Mouse (Mus musculus) skeletal muscle tissue, postnatal 0 days (tissue): ENCODE measurements around the gene 2010111I01Rik. TPM values are rescaled to one million over a fixed set of nuclear protein-coding genes. Genes with fewer than 3 reads are reported as not detected.

ENCODE experiments used
- microRNA counts: library from miRNA; unstranded; fragments of <30 nt; microRNA quantifications from one replicate; lab custom pipeline; 2015
- microRNA-seq, 2 experiments: library from miRNA; unstranded; fragments of <30 nt; microRNA quantifications; one replicate each; pipeline ENCODE4; 2016
- polyA plus RNA-seq: library from polyadenylated mRNA; unstranded; fragments of >200 nt; fragmentation: Nextera tagmentation; extraction: Ambion mirVana; gene quantifications from 2 replicates; pipeline ENCODE4 v1.2.1, GENCODE M21; 2015

The 2010111I01Rik gene
- 106 TPM in 2 replicates for polyA plus RNA-seq

DNA sequence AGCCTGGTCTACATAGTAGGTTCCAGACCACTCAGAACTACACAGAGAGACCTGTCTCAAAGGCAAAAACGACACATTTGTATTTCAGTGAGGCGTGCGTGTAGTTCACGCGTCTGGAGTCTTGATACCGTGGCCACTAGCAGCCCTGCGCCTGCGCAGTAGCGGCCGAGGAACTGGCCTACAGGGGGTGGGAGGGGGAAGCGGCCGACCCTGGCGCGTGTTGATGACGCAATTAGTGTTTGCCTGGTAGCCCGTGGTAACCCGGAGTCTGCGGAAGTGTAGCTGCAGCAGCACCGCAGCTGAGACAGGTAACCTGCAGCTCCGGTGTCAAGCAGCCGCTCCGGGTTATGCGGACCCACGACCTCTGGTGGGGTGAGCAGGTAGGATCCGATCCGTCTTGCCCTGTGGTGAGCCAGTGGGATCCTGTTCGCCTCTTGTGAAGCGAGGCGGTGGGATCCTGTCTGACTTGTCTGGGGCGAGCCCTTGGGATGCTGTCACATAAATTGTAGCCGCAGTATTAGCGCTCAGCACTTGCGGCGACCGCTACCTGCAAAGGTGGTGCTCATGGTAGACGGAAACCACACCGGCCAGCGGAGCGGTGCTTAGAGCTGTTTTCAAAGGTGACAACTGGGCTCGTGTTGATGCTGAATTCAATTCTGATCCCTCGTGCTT lies at the start of gene 2010111I01Rik:
TSS of gene 2010111I01Rik (plus strand) at position 254 of the 672 bp plus-strand sequence.

MicroRNAs encoded within 50 kb of the gene (microRNA counts, 519-probe panel; counts per million panel counts)
- microRNA mmu-miR-23b (lab: Ali Mortazavi, UCI) (4,771 counts per million, percentile 86 among the panel's probes with 10 or more counts), microRNA mmu-miR-24 (lab: Ali Mortazavi, UCI) (5,202 counts per million, percentile 88 among the panel's probes with 10 or more counts), microRNA mmu-miR-27b (lab: Ali Mortazavi, UCI) (2,439 counts per million, percentile 68 among the panel's probes with 10 or more counts)

Small RNA genes lying within 50 kb of the gene (microRNA-seq; reads per million reads assigned to microRNA genes)
- 15,154 to 17,208 reads per million in 2 experiments for gene Mir23b
- 0 reads per million in 2 experiments for gene Mir24-1
- 2,064 to 2,088 reads per million in 2 experiments for gene Mir27b
- 0 reads per million in 2 experiments for gene Mir3074-1

Other genes starting within 250 kb of the 2010111I01Rik start
- gene Platr25, start 204.2 kb upstream of the 2010111I01Rik start, polyA plus RNA-seq = 7.3 and 8.4 TPM in 2 replicates
- gene Gm5141, start 179.1 kb upstream of the 2010111I01Rik start, polyA plus RNA-seq = 2.2 TPM in 2 replicates
- gene Fbp2, start 106.5 kb upstream of the 2010111I01Rik start, polyA plus RNA-seq = 147 and 165 TPM in 2 replicates
- gene Fbp1, start 76.6 kb upstream of the 2010111I01Rik start, polyA plus RNA-seq = 2.1 and 3.6 TPM in 2 replicates